Mouse (Mus musculus) forebrain, embryonic 11.5 days (tissue): ENCODE results near the gene Glt8d2. TPM values are rescaled to one million over a fixed set of nuclear protein-coding genes. Genes with fewer than 3 reads are reported as not detected.

ENCODE experiments used
- ATAC-seq: fragments of 200-750 bp; cut with Nextera tagmentation; replicated peaks from 2 replicates; pipeline ENCODE4 v1.8.0; 2017; ENCODE audit warnings: moderate TSS enrichment; ENCODE audit not compliant: low FRiP score
- DNase-seq: peaks from one replicate; pipeline ENCODE4 v3.0.0-alpha.2; 2017; ENCODE audit warnings: low spot score
- H3K27ac ChIP-seq: fragments of 300-500 bp; sonication (generic); 2 replicates; pipeline ENCODE4 v1.5.1; 2014; ENCODE audit warnings: low read depth, low read length
- H3K27me3 ChIP-seq: fragments of 300-500 bp; sonication (generic); 2 replicates; pipeline ENCODE4 v1.6.1; 2014; ENCODE audit warnings: mild to moderate bottlenecking, low read length, mixed read lengths; ENCODE audit not compliant: control insufficient read depth, insufficient read depth
- H3K36me3 ChIP-seq: fragments of 300-500 bp; sonication (generic); 2 replicates; pipeline ENCODE4 v1.6.1; 2014; ENCODE audit warnings: mild to moderate bottlenecking, low read length, moderate library complexity, mixed read lengths; ENCODE audit not compliant: control insufficient read depth, insufficient read depth
- H3K4me1 ChIP-seq: fragments of 300-500 bp; sonication (generic); replicated peaks from 2 replicates; pipeline ENCODE4 v1.6.1; 2014; ENCODE audit warnings: low read length, mixed read lengths; ENCODE audit not compliant: control insufficient read depth, insufficient read depth
- H3K4me2 ChIP-seq: fragments of 300-500 bp; sonication (generic); 2 replicates; pipeline ENCODE4 v1.6.1; 2014; ENCODE audit warnings: low read depth, mild to moderate bottlenecking, low read length, moderate library complexity, mixed read lengths; ENCODE audit not compliant: severe bottlenecking
- H3K4me3 ChIP-seq: fragments of 300-500 bp; sonication (generic); 2 replicates; pipeline ENCODE4 v1.5.1; 2014; ENCODE audit warnings: low read depth, low read length
- H3K9ac ChIP-seq: fragments of 300-500 bp; sonication (generic); 2 replicates; pipeline ENCODE4 v1.6.1; 2014; ENCODE audit warnings: low read length
- H3K9me3 ChIP-seq: fragments of 300-500 bp; sonication (generic); 2 replicates; pipeline ENCODE4 v1.6.1; 2016; ENCODE audit warnings: low read length, mixed read lengths; ENCODE audit not compliant: control insufficient read depth
- WGBS: fragments of 180-500 bp; shearing (Covaris S2); extraction: QIAGEN DNeasy Blood & Tissue Kit; methylation state at CpG from one replicate; pipeline ENCODE4 v1.1.7; 2014; 5-methylcytosine and 5-hydroxymethylcytosine counted together
- polyA plus RNA-seq: library from polyadenylated mRNA; unstranded; fragments of >200 nt; fragmentation: Nextera tagmentation; extraction: Ambion mirVana; gene quantifications from 2 replicates; pipeline ENCODE4 v1.2.1, GENCODE M21; 2014

Gene Glt8d2
- polyA plus RNA-seq, 1 experiment from 2014 or later = 2.8 TPM

- Histone ChIP-seq H3K36me3 (no peaks in the 10 kb centered on the region), H3K4me3 (no peak overlapping the region), H3K4me2 (no peak overlapping the region), H3K27ac (no peak overlapping the region), H3K9me3 (no peaks in the 10 kb centered on the region), H3K9ac (no peak overlapping the region), H3K27me3 (no peaks in the 10 kb centered on the region), H3K4me1 (no peaks in the 10 kb centered on the region)
- 95% methylated on average over 8 of the region's 8 CpGs for WGBS
- ATAC-seq = no peak
- no peak for DNase-seq
Measured at GRCm38 (mm10) chr10:82661820-82662219, 28.6 kb downstream of the Glt8d2 start.

GRCm38 (mm10) chr10:82654581-82654980 lies 35.9 kb downstream of the Glt8d2 start:
- no peak overlapping the region for H3K4me2 ChIP-seq
- no peak overlapping the region for H3K9ac ChIP-seq
- WGBS = 85% methylated on average over 3 of the region's 3 CpGs
- H3K9me3 ChIP-seq = no peaks in the 10 kb centered on the region
- DNase-seq (no peak), ATAC-seq (no peak)
- no peaks in the 10 kb centered on the region for H3K4me1 ChIP-seq
- no peaks in the 10 kb centered on the region for H3K27me3 ChIP-seq
- no peaks in the 10 kb centered on the region for H3K36me3 ChIP-seq
- H3K4me3 ChIP-seq = no peak overlapping the region
- H3K27ac ChIP-seq = no peak overlapping the region

DNA sequence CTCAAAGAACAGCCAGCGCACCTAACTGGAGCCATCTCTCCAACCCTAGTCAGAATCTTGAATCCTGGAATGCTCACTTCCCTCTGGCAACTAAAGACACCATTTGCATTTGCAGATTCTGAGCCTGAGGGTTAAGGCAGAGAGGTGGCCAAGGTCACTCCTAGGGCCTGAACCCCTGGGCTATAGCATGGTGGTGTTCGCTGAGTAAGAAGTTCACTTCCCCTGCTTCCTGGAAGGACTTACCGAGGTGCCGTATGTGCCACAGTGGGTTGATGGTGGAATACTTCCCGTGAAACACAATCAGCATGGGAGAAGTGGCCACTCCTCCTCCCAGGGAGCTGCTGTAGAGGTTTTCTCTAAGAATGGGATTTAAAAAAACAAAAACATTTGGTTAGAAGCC lies 37.8 kb downstream of the Glt8d2 start:
- 80% methylated on average over 5 of the region's 5 CpGs for WGBS
- Histone ChIP-seq H3K27me3 (no peaks in the 10 kb centered on the region), H3K4me1 (no peaks in the 10 kb centered on the region), H3K4me2 (no peak overlapping the region), H3K9ac (no peak overlapping the region), H3K27ac (no peak overlapping the region), H3K9me3 (no peaks in the 10 kb centered on the region), H3K36me3 (no peaks in the 10 kb centered on the region), H3K4me3 (no peak overlapping the region)
- ATAC-seq (no peak), DNase-seq (no peak)

DNA sequence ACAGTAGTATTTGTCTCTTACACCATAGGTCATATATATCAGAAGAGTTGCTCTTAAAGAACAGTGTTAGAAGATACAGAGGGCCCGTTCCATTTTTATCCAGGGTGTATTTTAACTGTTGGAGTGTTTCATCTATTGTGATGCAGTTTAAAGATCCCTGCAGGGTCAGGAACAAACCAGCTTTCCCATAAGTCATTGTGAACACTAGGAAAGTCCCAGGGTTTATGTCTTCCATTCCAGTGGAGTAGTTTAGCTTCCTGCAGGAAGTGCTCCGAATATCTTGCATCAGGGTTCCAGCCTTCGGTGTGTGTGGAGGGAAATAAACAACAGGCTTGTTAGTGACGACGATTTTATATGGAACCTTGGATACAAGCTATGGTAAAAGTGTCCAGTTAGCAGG lies 39.2 kb downstream of the Glt8d2 start:
- DNase-seq (no peak), ATAC-seq (no peak)
- Histone ChIP-seq H3K36me3 (no peaks in the 10 kb centered on the region; the same call in 1 of the 2 replicates), H3K4me2 (no peak overlapping the region), H3K27ac (no peak overlapping the region), H3K9me3 (no peaks in the 10 kb centered on the region), H3K4me3 (no peak overlapping the region), H3K27me3 (no peaks in the 10 kb centered on the region), H3K9ac (no peak overlapping the region), H3K4me1 (no peaks in the 10 kb centered on the region)
- 91% methylated on average over 5 of the region's 5 CpGs for WGBS

DNA sequence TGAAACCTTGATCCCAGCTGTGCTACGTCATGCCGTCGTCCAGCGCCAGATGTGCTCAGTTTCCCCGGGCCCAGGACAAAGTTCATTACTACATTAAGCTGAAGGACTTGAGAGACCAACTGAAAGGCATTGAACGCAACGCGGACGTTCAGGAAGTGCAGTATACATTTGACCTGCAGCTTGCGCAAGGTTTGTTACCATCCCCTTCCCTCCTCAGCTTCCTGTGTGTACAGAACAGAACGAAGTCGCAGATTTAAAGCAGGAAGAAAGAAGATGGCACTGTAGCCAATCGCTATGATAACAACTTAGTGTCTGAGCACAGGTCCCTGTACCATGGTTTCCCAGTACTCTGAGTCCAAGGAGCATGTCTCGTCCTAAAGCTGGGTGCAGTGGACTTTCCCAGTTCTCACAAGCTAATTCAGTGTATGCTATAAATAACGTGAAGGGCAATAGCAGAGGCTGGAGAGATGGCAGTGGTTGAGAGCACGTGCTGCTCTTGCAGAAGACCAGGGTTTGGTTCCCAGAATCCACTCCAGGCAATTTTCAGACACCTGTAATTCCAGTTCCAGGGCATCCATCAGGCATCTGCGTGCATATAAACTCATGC lies 43.1 kb downstream of the Glt8d2 start:
- peaks cover 4% of the 10 kb centered on the region; the same call in 1 of the 2 replicates for H3K36me3 ChIP-seq
- no peaks in the 10 kb centered on the region for H3K4me1 ChIP-seq
- H3K9me3 ChIP-seq = no peaks in the 10 kb centered on the region
- H3K9ac ChIP-seq = no peak overlapping the region
- no peak overlapping the region for H3K4me2 ChIP-seq
- no peak overlapping the region for H3K4me3 ChIP-seq
- no peak for ATAC-seq
- DNase-seq = no peak
- no peaks in the 10 kb centered on the region for H3K27me3 ChIP-seq
- no peak overlapping the region for H3K27ac ChIP-seq
- 92% methylated on average over 17 of the region's 17 CpGs for WGBS

GRCm38 (mm10) chr10:82646083-82646482 lies 44.4 kb downstream of the Glt8d2 start:
- WGBS = 94% methylated on average over 8 of the region's 8 CpGs
- H3K27ac ChIP-seq = no peak overlapping the region
- no peaks in the 10 kb centered on the region for H3K9me3 ChIP-seq
- ATAC-seq (no peak), DNase-seq (no peak)
- H3K4me1 ChIP-seq = no peaks in the 10 kb centered on the region
- no peak overlapping the region for H3K4me2 ChIP-seq
- H3K36me3 ChIP-seq = peaks cover 8% of the 10 kb centered on the region; the same call in 1 of the 2 replicates
- H3K9ac ChIP-seq = no peak overlapping the region
- no peak overlapping the region for H3K4me3 ChIP-seq
- no peaks in the 10 kb centered on the region for H3K27me3 ChIP-seq

DNA sequence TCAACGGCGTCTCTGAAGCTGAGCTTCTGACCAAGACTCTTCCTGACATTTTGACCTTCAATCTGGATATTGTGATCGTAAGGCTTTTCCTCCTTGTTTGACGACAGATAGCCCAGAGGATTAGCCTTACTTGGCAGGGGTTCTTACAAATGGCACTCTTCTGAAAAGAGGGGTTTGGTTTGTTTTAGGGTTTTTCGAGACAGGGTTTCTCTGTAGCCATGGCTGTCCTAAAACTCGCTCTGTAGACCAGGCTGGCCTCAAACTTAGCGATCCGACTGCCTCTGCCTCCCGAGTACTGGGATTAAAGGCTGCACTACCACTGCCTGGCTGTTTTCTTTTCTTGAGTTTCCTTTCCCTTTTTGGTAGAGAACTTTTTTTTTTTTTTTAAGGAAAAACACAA lies 49.0 kb downstream of the Glt8d2 start:
- Histone ChIP-seq H3K4me1 (no peaks in the 10 kb centered on the region), H3K9ac (no peak overlapping the region), H3K36me3 (peaks cover 21% of the 10 kb centered on the region), H3K4me2 (no peak overlapping the region), H3K9me3 (no peaks in the 10 kb centered on the region), H3K4me3 (no peak overlapping the region), H3K27me3 (no peaks in the 10 kb centered on the region), H3K27ac (no peak overlapping the region)
- DNase-seq = no peak
- ATAC-seq = no peak
- 85% methylated on average over 9 of the region's 9 CpGs for WGBS

DNA sequence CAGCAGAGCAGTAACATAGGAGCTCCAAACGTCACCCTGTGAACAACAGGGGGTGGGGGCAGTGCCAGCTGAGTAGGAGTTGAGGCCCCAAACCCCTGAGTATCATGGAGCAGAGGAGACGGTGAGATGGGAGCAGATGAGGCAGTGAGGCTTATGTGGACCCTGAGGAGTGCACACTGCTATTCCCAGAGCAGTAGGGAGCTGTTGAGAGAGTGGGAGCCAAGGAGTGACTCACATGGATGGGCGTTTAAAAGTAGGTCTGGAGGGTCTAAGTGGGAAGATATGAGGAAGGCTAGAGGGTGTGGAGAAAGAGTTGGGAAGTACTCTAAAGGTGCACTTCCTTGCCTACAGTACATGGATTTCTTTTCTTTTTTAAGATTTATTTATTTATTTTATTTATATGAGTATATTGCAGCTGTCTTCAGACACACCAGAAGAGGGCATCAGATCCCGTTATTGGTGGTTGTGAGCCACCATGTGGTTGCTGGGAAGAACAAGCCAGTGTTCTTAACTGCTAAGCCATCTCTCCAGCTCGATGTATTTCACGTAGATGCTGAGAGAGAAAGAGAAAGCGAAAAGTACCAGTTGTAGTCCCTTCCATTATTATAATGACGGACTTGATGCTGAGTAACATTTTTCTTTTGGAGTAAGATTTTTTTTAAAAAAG lies 51.3 kb downstream of the Glt8d2 start:
- H3K4me1 ChIP-seq = no peaks in the 10 kb centered on the region
- ATAC-seq = no peak
- no peak for DNase-seq
- H3K9me3 ChIP-seq = no peaks in the 10 kb centered on the region
- no peaks in the 10 kb centered on the region for H3K27me3 ChIP-seq
- H3K27ac ChIP-seq = no peak overlapping the region
- H3K4me3 ChIP-seq = no peak overlapping the region
- H3K4me2 ChIP-seq = no peak overlapping the region
- H3K36me3 ChIP-seq = peaks cover 21% of the 10 kb centered on the region
- H3K9ac ChIP-seq = no peak overlapping the region
- WGBS = 95% methylated on average over 8 of the region's 8 CpGs

DNA sequence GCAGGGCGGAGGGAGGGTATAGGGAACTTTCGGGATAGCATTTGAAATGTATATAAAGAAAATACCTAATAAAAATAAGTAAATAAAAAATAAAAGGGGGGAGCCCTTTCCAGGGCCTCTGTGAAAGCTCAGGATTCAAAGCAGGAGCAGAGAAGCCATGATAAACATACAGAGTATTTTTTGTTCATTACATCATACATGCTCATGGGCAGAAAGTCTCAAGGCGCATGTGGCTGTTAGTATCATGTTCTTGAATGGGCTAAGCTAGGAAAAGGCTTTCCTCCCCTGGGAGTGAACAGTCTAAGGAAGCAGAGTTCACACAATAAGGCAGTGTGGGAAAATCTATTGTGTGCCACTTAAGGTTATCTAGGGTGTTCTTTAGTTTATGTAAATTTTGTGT lies 54.1 kb downstream of the Glt8d2 start:
- H3K36me3 ChIP-seq = peaks cover 18% of the 10 kb centered on the region
- ATAC-seq = no peak
- H3K27ac ChIP-seq = no peak overlapping the region
- no peak overlapping the region for H3K4me2 ChIP-seq
- H3K4me3 ChIP-seq = no peak overlapping the region
- DNase-seq = no peak
- no peak overlapping the region for H3K9ac ChIP-seq
- H3K27me3 ChIP-seq = no peaks in the 10 kb centered on the region
- H3K4me1 ChIP-seq = no peaks in the 10 kb centered on the region; the same call in none of the 2 replicates
- 97% methylated on average over 3 of the region's 3 CpGs for WGBS
- no peaks in the 10 kb centered on the region for H3K9me3 ChIP-seq
